ENCODE assay signal across 8 mouse cellular contexts in the genomic region with DNA sequence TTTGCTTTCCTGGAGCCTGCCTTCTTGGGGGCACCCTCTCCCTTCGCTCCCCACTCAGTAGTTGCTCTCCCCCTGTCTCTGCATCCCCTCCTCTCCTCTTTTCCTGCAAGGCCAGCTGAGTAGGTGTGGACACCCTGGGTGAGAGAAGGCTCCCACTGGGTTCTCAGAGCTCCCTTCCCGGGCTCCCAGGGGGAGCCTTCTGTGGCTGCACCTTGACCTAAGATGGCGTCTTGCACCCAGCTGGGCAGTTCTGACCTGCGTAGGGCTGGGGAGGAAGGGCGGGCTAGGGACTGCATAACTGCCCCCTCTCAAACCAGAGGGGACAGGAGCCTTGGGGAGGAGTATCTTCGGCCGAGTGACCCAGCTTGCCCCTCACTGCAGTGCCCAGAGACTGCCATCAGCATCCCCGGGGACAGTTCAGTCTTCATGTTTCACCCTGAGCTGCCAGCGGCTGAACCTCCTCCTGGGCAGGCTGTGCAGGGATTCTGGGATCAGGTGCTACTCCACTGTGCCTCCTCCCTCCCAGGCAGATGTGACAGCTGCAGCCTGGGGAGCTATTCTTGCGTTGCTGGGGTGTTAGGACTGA. TPM values are rescaled to one million over a fixed set of nuclear protein-coding genes. Genes with fewer than 3 reads are reported as not detected.
A peak's percentile ranks its signal among the peaks of the same experiment; 100 is the strongest.
DNase-seq lines count a peak whose midpoint lies in the region; ATAC-seq lines count a peak whose summit lies in the region.

No protein-coding gene starts in this region.

- peak overlapping the region; percentile 86 for H3K4me2 ChIP-seq in embryonic facial prominence, embryonic 13.5 days
- peak overlapping the region; percentile 69 for H3K4me2 ChIP-seq in hindbrain, embryonic 14.5 days (replicated peaks)
- peak overlapping the region; percentile 78 for H3K4me2 ChIP-seq in liver, embryonic 13.5 days
- peak overlapping the region; percentile 75 for H3K4me2 ChIP-seq in stomach, embryonic 16.5 days (ENCODE audit: low read depth, low read length)

- 0 out of 2 replicates have a peak, but pooled peaks cover 2% of the 10 kb centered on the region for H3K36me3 ChIP-seq in embryonic facial prominence, embryonic 13.5 days
- no peaks in the 10 kb centered on the region for H3K36me3 ChIP-seq in hindbrain, embryonic 14.5 days (replicated peaks; ENCODE audit: control insufficient read depth, insufficient read depth)
- H3K36me3 ChIP-seq in liver, embryonic 13.5 days: no peaks in the 10 kb centered on the region
- H3K36me3 ChIP-seq in stomach, embryonic 16.5 days (ENCODE audit: control insufficient read depth, insufficient read depth, low read length): no peaks in the 10 kb centered on the region

- H3K4me3 ChIP-seq in embryonic facial prominence, embryonic 13.5 days: peak overlapping the region; percentile 87
- peak overlapping the region; percentile 84 for H3K4me3 ChIP-seq in hindbrain, embryonic 14.5 days (replicated peaks; ENCODE audit: low read length)
- peak overlapping the region; percentile 72 for H3K4me3 ChIP-seq in liver, embryonic 13.5 days (replicated peaks)
- peak overlapping the region; percentile 78 for H3K4me3 ChIP-seq in stomach, embryonic 16.5 days (replicated peaks; ENCODE audit: low read length)

- H3K9ac ChIP-seq in embryonic facial prominence, embryonic 13.5 days: peak overlapping the region; percentile 92
- peak overlapping the region; percentile 88 for H3K9ac ChIP-seq in hindbrain, embryonic 14.5 days
- peak overlapping the region; percentile 74 for H3K9ac ChIP-seq in liver, embryonic 13.5 days
- peak overlapping the region; percentile 99 for H3K9ac ChIP-seq in stomach, embryonic 16.5 days (ENCODE audit: low read length)

- H3K9me3 ChIP-seq in embryonic facial prominence, embryonic 13.5 days: no peaks in the 10 kb centered on the region
- no peaks in the 10 kb centered on the region for H3K9me3 ChIP-seq in hindbrain, embryonic 14.5 days (ENCODE audit: control insufficient read depth, low read length)
- H3K9me3 ChIP-seq in liver, embryonic 13.5 days (replicated peaks): no peaks in the 10 kb centered on the region
- no peaks in the 10 kb centered on the region for H3K9me3 ChIP-seq in stomach, embryonic 16.5 days (replicated peaks; ENCODE audit: control insufficient read depth, low read length)

- ATAC-seq in embryonic facial prominence, embryonic 13.5 days (ENCODE audit: insufficient number of reproducible peaks, insufficient read depth, low FRiP score, low TSS enrichment, low read depth): peak; percentile 48
- ATAC-seq in hindbrain, embryonic 14.5 days (ENCODE audit: low FRiP score): 0 out of 2 replicates have a peak, but pooled peaks have one; percentile 0
- no peak for ATAC-seq in liver, embryonic 13.5 days (ENCODE audit: low read depth)
- peak; percentile 11 for ATAC-seq in stomach, embryonic 16.5 days (ENCODE audit: insufficient read depth, low FRiP score)
- no peak for ATAC-seq in megakaryocyte-erythroid progenitor cell, adult 5-6 weeks (replicated peaks; ENCODE audit: low FRiP score, low TSS enrichment, poor library complexity, severe bottlenecking)

- peak overlapping the region; percentile 97 for H3K27ac ChIP-seq in embryonic facial prominence, embryonic 13.5 days
- peak overlapping the region; percentile 92 for H3K27ac ChIP-seq in hindbrain, embryonic 14.5 days
- peak overlapping the region; percentile 68 for H3K27ac ChIP-seq in liver, embryonic 13.5 days
- H3K27ac ChIP-seq in stomach, embryonic 16.5 days (ENCODE audit: low read length): peak overlapping the region; percentile 96

- H3K4me1 ChIP-seq in embryonic facial prominence, embryonic 13.5 days: peaks cover 46% of the 10 kb centered on the region
- H3K4me1 ChIP-seq in hindbrain, embryonic 14.5 days (replicated peaks; ENCODE audit: control insufficient read depth, insufficient read depth, low read length): peaks cover 40% of the 10 kb centered on the region; the same call in 1 of the 2 replicates
- H3K4me1 ChIP-seq in liver, embryonic 13.5 days (replicated peaks): peaks cover 45% of the 10 kb centered on the region
- peaks cover 47% of the 10 kb centered on the region for H3K4me1 ChIP-seq in stomach, embryonic 16.5 days (ENCODE audit: control insufficient read depth, insufficient read depth, low read length)

- peak; percentile 19 to 67 for DNase-seq in spleen, postnatal 4 days (ENCODE audit: low spot score in 2 of 2)
- DNase-seq in spleen, postnatal 36 days (ENCODE audit: low spot score in 2 of 2): no peak
- DNase-seq in hindbrain, embryonic 14.5 days (ENCODE audit: low spot score): no peak
- DNase-seq in liver, embryonic 13.5 days: no peak
- DNase-seq in left cerebral cortex, adult 18-20 months (ENCODE audit: low spot score in 2 of 2): no peak

- H3K27me3 ChIP-seq in embryonic facial prominence, embryonic 13.5 days: 0 out of 2 replicates have a peak, but pooled peaks cover 2% of the 10 kb centered on the region
- H3K27me3 ChIP-seq in hindbrain, embryonic 14.5 days (ENCODE audit: control insufficient read depth, insufficient read depth, low read length): no peaks in the 10 kb centered on the region
- peaks cover 65% of the 10 kb centered on the region for H3K27me3 ChIP-seq in liver, embryonic 13.5 days
- no peaks in the 10 kb centered on the region for H3K27me3 ChIP-seq in stomach, embryonic 16.5 days (ENCODE audit: control insufficient read depth, insufficient read depth, low read length)

- WGBS in embryonic facial prominence, embryonic 13.5 days: 3% methylated on average over 10 of the region's 10 CpGs
- 2% methylated on average over 10 of the region's 10 CpGs for WGBS in hindbrain, embryonic 14.5 days
- 26% methylated on average over 10 of the region's 10 CpGs for WGBS in liver, embryonic 13.5 days (ENCODE audit: insufficient replicate concordance)
- WGBS in stomach, embryonic 16.5 days: 5% methylated on average over 10 of the region's 10 CpGs

RNA-seq across cellular contexts. Expression of a gene that starts 2.7 kb away (rescaled TPM):
- polyA plus RNA-seq in embryonic facial prominence, embryonic 13.5 days (2015; fragmentation: Nextera tagmentation; extraction: Ambion mirVana): 168 and 180 TPM in 2 replicates
- polyA plus RNA-seq in hindbrain, embryonic 14.5 days (2014; fragmentation: Nextera tagmentation; extraction: Ambion mirVana): 61.9 and 62.1 TPM in 2 replicates
- polyA plus RNA-seq in liver, embryonic 13.5 days (2015; fragmentation: Nextera tagmentation; extraction: Ambion mirVana): 29.6 and 33.7 TPM in 2 replicates
- 49.6 and 60.4 TPM in 2 replicates for polyA plus RNA-seq in stomach, embryonic 16.5 days (2015; fragmentation: Nextera tagmentation; extraction: Ambion mirVana)
- 10 to 100 TPM; 86.7 to 94.0 TPM for total RNA-seq in left cerebral cortex, adult 18-20 months (2021)
- total RNA-seq in megakaryocyte-erythroid progenitor cell, adult 5-6 weeks (2014; fragmentation: Nextera tagmentation): 13.4 and 30.0 TPM in 2 replicates
- total RNA-seq in megakaryocyte-erythroid progenitor cell, adult 5-6 weeks (2017): 10.7 and 16.8 TPM in 2 replicates

Comparison
In these comparisons a context has a peak if more than half of its experiments do, and no peak if none do; other contexts are left out.
1. DNase-seq: peak in spleen, postnatal 4 days (2 of 2); none in spleen, postnatal 36 days (0 of 2), hindbrain, embryonic 14.5 days (single experiment), liver, embryonic 13.5 days (single experiment) and left cerebral cortex, adult 18-20 months (0 of 2).
2. ATAC-seq: peak in embryonic facial prominence, embryonic 13.5 days (single experiment), hindbrain, embryonic 14.5 days (single experiment) and stomach, embryonic 16.5 days (single experiment); none in liver, embryonic 13.5 days (single experiment) and megakaryocyte-erythroid progenitor cell, adult 5-6 weeks (single experiment).
3. Peak in every context shown above with its lines, with median percentiles within 50 percentile points of each other: H3K27ac ChIP-seq, H3K4me2 ChIP-seq, H3K4me3 ChIP-seq and H3K9ac ChIP-seq.